Mouse (Mus musculus) liver, embryonic 13.5 days (tissue): Measurements from ENCODE around the gene Rtf2. TPM values are rescaled to one million over a fixed set of nuclear protein-coding genes. Genes with fewer than 3 reads are reported as not detected.

ENCODE experiments used
- polyA plus RNA-seq: library from polyadenylated mRNA; unstranded; fragments of >200 nt; fragmentation: Nextera tagmentation; extraction: Ambion mirVana; gene quantifications from 2 replicates; pipeline ENCODE4 v1.2.1, GENCODE M21; 2015

The Rtf2 gene
- polyA plus RNA-seq, 1 experiment from 2014 or later: 48.8 TPM

Other genes with a start within 250 kb of the Rtf2 start
- 0.05 TPM in 1 of 2 replicates, not detected in the other for gene Mc3r, start 192.1 kb upstream of the Rtf2 start, polyA plus RNA-seq
- 131 and 149 TPM in 2 replicates for gene Fam210b, start 95.0 kb upstream of the Rtf2 start, polyA plus RNA-seq
- 142 and 172 TPM in 2 replicates for gene Aurka, start 70.0 kb upstream of the Rtf2 start, polyA plus RNA-seq
- gene Cstf1, start 69.9 kb upstream of the Rtf2 start, polyA plus RNA-seq: 25.0 and 31.4 TPM in 2 replicates
- 0.61 and 0.78 TPM in 2 replicates for gene Cass4, start 46.8 kb upstream of the Rtf2 start, polyA plus RNA-seq
- gene Gcnt7, start 18.0 kb downstream of the Rtf2 start, polyA plus RNA-seq: 0.54 TPM in 2 replicates
- gene Fam209, start 32.0 kb downstream of the Rtf2 start, polyA plus RNA-seq: 0.28 TPM in 1 of 2 replicates, not detected in the other
- gene Tfap2c, start 109.0 kb downstream of the Rtf2 start, polyA plus RNA-seq: not detected in 2 replicates